Mouse (Mus musculus) C2C12 (cell line): ENCODE results near the gene Abt1.

Experiments used
- CTCF ChIP-seq: IDR thresholded peaks from one replicate; pipeline ENCODE4 v1.5.1; 2011; ENCODE audit not compliant: control insufficient read depth, insufficient read depth, insufficient read length
- MAX ChIP-seq: IDR thresholded peaks from one replicate; pipeline ENCODE4 v1.6.1; 2011; ENCODE audit warnings: mild to moderate bottlenecking, control low read depth
- USF1 ChIP-seq: IDR thresholded peaks from one replicate; pipeline ENCODE4 v1.6.1; 2011; ENCODE audit warnings: low read depth, mild to moderate bottlenecking, control low read depth, moderate library complexity

GRCm38 (mm10) chr13:23410632-23411031, 13.0 kb downstream of the Abt1 start:
- no peak for TF ChIP-seq USF1
- no peak for TF ChIP-seq MAX
- TF ChIP-seq CTCF = no peak
